Mouse (Mus musculus): ENCODE data around the gene Gm45213.

GRCm38 (mm10) chr7:66058703-66059102 is 15.3 kb downstream of the Gm45213 start, which contains the start of gene Snrpa1:
- no peak for TF ChIP-seq EP300 (optimal IDR thresholded peaks at IDR 0.05)
- TF ChIP-seq CTCF (IDR thresholded peaks at IDR 0.05; ENCODE audit: low read depth), result no peak
